Mouse (Mus musculus) right cerebral cortex, adult 18-20 months (tissue): ENCODE measurements at regions not wholly inside any gene's neighbourhood (a gene's known extent, or its start where the extent isn't known, plus 50 kb on each side); places are given as distances from the start of the nearest gene placed in this dataset.
A peak's percentile ranks its signal among the peaks of the same experiment; 100 is the strongest.

Experiments
- DNase-seq: peaks from one replicate; pipeline ENCODE4 v3.0.0; 2022; ENCODE audit warnings: mixed read lengths

DNA sequence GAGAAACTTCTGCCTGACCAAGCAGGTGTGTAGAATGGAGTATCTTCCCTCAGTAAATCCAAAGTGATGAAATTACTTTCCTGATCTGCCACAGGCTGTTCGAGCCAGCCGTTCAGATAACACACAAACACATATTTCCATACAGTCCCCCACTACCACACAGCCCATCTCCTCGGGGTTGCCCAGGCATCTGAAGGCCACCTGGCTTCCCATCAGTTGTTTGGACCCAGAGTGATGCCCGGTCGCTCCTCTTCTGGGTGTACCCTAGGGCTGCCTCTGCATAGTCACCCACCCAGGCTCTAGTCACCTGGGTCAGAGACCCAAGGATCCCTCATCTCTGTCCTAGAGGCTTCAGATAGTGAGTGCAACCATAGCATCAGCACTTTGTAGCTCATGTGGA is 107.9 kb downstream of the CK137956 start:
- no peak for DNase-seq

DNA sequence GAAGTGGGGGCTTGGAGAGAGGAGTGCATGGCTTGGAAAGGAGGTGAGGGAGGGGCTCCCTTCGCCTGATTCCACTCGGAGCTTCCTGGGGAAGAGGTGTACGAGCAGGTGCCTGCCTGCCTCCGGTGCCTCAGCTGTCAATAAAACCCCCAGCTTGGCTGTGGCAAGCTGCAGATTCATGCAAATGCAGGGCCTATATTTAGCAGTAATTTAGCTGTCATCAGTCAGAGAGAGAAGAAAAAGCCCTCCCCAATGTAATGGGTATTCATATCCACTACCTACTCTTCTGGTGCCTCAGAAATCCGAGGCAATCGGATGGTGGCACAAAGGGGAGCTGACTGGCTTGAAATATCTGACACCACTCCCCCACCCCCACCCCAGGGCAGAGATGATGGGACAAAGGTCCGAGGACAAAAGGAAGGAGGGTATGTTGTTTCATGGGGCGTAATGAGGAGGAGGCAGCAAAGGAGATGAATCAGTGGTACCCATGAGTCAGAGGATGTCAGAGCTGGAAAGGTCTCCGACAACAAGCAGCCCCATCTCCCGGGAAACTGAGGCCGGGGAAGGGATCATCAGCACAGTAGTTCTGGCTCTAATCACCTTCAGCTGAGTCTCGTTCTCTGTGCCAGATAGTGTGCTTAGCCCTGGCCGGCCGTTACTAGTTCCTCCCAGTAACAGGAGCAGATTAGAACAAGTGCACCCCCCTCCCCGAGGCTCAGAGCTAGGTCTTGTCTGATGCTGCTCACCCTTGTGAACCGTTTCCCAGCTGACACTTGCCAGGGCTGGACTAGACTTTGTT is 109.2 kb downstream of the CK137956 start:
- DNase-seq = peak; percentile 66

DNA sequence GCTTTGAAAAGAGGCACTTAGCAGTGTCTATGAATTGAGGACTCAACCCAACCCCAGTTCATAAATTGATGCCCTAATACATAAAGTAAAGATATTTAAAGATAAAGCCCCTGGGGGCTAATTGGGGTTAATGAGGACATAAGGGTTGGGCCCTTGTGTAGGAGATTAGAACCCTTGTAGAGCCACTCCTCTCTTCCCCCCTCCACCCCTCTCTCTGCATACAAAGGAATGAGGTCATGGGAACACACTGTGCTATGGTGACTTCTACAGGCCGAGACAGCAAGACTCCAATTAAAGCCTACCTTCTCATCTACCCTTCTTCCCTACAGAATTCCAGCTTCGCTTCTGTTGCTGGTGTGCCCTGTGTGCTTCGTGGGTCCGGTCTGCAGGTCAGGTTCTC is 110.5 kb downstream of the CK137956 start:
- no peak for DNase-seq

DNA sequence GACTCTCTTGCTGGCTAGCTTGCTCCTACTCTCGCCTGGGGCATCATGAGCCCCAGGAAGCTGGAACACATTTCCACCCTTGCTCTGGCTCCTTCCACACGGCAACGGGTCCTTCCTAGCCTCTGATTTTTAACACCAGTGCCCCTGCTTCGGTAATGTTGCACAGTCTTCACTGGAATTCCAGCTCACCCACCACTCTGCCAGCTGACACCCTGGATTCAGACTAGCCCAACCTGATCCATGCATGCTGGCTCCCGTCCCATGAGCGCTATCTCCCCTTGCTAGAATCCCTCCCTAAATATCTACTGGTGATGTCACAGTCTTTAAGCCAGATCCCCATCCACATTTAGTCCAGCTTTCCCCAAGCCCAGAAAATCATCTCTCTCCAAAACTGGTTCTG is 111.2 kb downstream of the CK137956 start:
- DNase-seq = no peak

DNA sequence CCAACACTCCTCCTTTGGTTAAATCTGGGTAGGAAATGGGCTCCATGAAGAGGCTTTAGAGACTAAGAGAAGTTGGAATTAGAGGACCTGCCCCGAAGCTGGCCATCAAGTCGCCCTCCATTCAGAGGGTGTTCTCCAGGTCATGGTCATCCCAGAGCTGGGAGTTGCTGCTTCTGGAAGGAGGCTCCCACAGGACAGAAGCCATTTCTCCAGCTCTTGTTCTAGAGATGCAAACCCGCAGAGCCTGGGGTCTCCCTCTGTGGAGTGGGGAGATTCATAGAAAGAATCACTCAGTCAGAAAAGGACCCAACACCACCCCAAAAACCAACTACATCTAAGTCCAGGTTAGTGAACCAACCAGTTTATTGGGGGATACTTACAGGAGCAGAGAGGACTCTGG is 112.2 kb downstream of the CK137956 start:
- no peak for DNase-seq

DNA sequence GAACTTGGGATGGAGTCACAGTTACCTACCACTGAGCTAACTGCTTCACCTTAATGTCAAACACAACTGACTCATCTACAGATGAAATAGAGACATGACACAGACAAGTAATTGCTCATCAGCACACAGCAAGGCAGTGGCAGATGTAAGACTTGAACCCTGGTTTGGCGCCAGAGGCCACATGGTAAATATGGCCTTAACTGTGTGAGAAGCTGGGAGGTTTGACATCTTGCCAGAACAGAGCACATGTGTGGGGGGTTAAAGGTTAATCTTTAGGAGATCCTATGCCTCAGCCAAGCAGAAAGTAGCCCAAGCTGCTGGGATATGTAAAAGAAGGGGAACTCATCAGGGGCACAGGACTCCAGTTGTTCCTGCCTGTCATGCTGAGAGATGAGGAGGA is 114.9 kb downstream of the CK137956 start:
- no peak for DNase-seq

DNA sequence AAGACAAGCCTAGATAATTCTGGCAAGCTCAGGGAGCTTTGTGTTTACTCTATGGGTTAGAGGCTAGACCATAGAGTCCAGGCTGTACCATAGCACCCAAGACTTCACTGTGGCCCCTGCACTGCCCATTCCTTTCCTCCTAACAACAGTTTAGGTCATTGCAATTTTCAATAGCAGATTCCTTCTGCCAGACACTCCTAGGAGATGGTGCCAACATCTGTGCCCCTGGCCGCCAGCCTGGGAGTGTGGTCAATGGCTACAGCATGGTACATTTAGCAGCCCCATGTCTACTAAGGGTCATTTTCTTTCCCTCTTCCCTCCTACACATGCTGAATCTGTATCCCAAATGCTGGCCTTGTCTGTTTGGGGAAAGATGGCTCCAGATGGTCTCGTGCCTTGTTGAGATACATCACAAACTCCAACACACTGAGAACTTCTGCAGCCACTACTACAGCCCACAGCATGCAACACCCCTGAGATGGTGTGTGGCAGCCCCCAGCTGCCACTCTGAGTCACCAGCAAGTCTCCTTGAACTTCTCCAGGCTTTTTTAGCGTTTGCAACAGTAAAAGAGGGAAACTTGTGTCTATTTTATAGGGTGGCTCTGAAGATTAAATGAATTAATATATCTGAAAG is 115.9 kb downstream of the CK137956 start:
- peak; percentile 59 for DNase-seq

DNA sequence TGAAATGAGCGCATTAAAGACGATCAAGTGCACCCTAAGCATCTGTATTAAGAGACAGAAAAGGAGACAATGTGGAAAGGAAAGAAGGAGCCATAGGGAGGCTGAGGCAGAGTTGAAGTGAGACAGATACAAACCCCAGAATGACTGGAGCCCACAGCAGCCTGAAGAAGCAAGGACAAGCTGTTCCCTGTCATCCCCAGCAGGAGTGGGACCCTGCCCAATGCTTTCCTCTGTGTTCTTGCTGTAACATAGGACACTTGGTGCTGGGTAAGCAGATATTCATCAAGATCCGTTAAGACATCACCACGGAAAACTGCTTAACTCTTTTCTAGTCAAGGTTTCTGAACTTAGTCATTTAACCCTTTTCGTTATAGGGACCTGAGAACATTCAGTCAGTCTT is 121.4 kb downstream of the CK137956 start:
- no peak for DNase-seq

DNA sequence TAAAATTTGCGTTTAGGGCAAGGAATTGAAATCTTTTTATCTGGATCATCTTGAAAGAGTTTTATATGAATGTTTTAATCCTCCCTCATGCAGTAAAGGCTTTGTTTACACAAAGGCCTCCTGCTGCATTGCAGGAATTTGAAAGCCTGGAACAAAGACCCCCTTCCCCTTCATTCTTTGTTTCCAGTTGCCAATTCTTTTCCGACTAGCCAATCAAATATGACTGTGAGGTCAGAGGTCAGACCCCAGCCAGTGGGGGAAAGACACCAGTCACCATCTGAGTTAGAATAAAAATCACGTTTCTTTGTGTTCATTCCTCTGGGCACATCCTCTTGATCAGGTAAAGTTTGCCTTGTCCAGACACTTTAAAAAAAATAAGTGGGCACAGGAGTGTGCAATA is 124.4 kb downstream of the CK137956 start:
- no peak for DNase-seq

DNA sequence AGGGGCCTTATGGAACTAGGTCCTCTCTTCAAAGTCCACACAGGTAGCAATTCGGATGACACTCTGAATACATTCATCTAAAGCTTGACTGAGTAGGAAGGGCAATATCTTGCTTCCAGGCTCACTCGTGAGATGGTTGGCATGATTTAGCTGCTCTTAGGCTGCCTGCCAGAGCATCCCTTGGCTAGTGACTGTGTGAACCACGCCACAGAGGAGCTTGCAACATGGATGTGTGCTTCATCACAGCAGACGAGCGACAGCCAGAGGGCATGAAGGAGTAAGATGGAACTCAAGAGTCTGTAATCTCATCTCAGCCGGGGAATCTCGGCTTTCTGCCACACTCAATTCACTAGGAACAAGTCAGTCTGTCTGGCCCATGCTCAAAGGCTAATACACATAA is 127.3 kb downstream of the CK137956 start:
- DNase-seq = no peak

DNA sequence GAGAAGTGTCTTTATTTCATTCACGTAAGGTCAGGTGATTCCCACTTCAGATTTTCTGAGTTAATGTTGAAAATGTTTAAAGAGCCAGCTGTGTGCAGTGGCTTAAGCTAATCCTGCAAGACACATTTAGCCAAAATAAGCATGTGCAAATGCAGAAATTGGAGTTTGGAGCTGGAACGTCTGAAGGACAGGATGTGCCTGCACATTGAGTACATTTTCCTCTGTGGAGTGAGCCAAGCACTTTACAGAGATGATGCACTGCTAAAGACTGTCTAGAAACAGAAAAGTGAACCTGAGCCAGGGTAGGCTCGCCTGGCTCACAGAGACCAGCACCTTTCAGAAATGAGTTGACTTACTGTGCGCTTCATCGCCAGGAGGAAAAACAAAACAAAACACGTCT is 137.1 kb downstream of the CK137956 start:
- peak; percentile 70 for DNase-seq

DNA sequence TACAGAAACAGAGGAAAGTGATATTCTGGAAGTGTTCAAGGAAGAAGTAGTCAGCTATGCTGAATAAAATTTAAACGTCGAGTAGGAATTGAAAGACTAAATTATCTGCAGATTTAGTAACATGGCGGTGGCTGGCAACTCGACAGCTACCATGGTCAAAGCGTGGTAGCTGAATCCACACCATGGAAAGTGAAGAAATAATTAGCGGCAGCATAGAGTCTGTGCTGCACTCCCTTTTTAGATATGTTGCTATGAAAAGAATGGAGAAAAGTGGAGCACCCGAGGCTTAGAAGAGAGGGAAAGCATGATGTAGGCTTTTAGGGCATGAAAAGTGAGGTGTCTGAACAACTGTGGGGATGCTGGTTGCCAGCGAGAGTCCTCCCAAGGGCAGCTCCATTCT is 143.8 kb downstream of the CK137956 start:
- DNase-seq = no peak

DNA sequence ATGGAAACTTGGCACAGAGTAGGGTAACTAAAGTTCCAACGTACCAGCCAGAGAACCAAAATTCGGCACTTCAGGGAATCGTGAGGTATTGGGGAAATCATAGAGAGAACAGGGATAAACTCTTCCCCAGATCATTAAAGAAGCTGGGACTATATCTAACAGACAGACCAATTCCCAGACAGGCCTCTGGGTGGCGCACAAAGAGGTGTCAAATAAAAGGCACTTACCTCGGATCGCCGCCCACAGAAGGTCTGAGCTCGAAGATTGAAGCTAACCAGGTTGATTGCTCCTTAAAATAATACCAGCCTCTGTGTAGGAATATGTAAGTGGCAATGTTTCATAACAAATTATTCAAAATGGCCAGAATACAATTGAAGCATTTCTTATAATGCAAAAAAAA is 151.2 kb downstream of the CK137956 start:
- DNase-seq = no peak

DNA sequence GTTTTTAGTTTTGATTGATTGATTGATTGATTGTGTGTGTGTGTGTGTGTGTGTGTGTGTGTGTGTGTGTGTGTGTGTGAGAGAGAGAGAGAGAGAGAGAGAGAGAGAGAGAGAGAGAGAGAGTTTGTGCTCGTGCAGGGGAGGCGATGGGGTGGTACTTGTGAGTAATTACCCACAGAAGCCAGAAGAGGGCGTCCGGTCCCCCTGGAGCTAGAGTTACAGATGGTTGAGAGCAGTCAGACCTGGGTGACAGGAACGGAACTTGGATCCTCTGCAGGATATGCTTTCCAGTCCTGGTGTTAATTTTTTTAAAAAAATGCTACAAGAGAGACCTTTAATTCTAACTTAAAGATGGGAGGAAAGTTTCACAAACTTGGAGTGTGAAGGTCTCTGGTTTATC is 151.7 kb downstream of the CK137956 start:
- DNase-seq = no peak

DNA sequence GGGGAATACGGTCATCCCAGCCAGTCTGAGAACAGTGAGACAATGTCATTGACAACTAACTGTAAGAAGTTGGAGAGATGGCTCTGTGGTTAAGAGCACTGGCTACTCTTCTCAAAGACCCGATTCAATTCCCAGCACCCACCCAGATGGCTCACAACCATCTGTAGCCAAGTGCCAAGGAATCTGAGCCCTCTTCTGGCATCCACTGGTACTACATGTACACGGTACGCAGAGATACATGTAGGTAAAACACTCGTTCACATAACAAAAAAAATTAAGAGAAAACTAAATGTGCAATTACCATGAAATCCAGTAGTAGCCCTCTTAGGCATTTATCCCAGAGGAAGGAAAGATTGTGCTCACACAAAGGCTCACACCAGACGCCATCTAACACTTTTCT is 156.1 kb downstream of the CK137956 start:
- DNase-seq = no peak

DNA sequence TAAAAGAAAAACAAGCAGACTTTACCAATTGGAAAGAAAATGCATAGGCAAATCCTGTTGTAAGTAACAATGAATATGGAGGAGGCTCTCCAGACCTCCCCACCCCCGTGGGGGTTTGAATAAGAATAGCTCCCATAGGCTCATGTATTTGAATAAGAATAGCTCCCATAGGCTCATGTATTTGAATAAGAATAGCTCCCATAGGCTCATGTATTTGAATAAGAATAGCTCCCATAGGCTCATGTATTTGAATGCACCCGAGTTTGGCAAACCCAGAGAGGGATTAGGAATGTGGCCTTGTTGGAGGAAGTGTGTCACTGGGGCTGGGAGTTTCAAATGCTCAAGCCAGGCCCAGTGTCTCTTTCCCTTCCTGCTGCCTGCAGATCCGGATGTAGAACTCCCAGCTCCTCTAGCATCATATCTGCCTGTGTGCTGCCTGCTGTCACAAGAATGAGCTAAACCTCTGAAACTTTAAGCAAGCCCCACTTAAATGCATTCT is 158.7 kb downstream of the CK137956 start:
- DNase-seq = no peak

DNA sequence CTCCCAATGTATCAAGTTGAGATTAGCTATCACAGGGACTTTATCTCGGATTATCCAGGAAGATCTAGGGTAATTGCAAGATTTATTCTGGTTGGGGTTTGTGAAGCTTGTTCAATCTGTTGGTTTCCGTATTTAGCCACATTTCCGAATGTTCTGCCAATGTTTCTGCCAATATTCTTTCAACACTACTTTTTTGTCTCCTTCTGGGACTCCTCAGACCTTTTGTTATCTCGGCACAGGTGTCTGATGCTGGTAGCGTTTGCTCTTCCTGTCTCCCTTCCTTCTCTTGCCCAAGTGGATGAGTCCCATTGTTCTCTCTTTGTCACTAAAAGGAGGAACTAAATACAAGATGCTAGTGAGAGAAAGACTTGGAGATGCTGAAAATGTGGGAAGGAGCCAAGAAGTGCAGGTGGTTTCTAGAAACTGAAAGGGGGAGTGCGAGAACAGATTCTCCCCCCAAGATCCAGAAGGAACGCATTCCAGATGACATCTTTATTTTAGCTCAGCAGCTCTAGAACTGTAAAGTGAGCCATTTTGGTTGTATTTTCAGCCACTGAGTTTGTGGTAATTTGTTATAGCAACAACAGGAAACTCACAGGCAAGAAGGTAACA is 159.7 kb downstream of the CK137956 start:
- no peak for DNase-seq

DNA sequence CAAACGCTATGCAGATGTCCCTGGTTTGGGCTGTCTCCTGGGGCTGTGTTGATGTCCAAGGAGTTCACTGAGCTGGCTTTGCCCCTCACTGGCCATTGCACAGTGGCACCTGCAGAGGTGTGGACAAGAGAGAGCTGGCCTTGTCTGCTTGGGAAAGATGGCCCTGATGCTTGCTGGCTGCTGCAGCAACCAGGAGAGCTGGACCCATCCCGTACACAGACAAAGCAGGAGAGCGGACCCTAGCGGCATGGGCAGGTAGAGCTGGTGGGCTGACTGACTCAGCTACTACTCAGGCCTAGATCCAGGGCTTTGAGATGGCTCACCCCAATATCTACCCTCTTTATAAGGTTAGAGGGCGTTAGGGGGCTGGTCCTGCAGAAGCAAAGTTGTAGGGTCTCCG is 161.7 kb downstream of the CK137956 start:
- DNase-seq = no peak

DNA sequence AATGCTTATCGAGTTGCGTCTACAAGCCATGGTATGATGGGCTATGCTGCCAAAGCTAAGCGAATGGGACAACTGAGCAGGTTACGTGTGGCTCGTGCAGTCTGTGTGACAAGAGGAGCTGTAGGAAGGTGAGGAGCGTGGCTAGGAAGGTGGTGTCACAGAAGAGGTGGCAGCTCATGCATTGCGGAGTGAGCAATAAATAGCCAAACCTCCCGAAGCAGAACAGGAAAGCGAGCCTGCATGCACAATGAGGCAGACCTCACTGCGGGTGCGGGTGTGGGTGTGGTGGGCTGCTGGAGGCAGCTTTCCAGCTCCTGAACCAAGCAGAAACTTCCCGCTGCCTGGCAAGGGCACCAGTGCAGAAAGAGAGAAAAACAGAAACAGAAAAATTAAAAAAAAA is 181.5 kb downstream of the CK137956 start:
- peak; percentile 52 for DNase-seq

DNA sequence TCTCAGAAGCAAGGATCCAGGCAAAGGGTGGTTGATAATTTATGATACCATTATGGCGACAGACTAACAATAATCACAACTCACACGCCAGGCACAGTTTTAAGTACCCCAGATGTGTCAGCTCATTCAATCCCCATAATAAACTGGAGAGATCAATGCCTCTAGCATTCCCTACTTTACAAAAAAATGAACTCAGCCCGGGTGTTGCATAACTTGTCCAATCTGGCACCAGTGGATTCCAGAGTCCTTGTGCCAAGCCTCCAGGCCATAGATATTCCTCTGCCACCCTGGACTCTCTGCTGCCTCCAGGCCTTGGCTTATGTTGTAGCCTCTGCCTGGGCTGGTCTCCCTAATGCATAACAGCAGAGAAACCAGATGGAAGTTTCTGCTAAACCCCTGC is 185.0 kb downstream of the CK137956 start:
- DNase-seq = no peak

DNA sequence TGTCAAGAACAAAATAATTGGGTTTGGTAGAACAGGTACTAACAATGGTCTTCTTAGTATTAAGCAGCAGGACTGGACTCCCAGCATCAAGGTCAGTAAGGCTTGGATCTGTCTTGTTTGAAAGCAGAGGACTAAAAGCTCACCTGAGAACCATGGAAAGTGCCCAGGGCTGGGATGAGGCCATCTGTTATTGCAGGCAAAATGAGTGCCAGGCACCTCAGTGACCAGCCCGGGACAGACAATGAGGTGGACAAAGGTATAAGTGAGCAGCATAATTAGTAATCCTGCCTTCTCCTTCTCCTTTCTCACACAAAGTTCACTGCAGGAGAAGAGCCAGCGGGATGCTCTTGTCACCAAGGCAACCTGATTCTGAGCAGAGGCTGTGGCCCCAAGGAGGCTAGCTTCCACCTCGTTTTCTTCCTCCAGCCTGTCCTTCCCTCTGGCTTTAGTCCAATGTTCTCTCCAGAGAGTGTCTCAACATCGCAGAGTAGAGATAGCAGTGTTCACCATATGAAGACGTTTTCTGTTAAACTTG is 198.7 kb downstream of the CK137956 start:
- DNase-seq = no peak

DNA sequence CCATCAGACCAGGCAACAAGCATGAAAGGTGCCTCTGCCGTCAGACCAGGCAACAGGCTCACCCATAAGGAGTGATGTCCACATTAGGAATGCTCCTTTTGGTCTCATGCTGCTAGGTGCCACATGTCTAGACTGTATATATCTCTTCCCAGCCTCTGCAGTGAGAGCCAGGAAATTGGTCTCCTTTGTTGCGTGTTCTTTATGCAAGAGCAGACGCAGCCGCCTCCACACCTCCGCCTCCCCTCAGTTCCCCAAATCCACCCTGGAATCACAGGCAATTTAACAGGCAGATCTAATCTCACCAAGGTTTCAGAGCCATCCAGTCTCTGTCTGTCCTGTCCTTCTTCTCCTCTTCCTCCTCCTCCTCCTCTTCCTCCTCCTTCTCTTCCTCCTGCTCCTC is 207.0 kb downstream of the CK137956 start:
- peak; percentile 80 for DNase-seq

DNA sequence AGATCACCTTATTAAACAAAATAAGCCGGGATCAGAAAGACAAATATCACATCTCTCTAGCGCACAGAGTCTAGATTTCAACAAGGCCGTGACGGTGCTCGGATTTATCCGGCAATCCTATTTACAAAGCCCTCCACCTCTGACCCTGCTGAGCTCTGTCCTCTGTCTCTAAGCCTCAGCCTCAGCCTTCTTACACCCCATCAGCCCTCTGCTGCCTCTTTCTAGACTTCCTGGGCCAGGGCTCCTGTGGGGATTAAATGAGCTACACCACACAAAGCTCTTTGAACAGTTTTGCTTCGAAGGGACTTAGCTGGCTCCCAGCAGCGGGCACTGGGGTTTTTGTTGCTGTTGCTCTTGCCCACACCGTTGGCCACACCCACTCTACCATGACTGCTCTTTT is 211.8 kb downstream of the CK137956 start:
- no peak for DNase-seq

DNA sequence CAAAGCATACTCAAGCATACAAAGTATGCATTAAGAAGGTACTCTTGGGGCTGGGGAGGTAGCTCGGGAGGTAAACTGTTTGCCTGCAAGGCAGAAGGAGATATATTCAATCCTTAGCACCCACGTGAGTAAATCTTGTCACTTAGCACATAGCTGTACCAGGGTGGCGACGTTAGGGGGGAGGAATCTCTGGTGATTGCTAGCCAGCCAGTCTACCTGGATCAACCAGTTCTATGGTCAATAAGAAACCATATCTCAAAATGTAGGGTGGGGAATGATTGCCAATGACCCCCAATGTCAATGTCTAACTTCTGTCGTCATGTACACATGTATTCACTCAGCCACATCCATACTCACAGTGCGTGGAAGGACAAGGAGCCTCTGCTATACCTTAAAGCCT is 214.5 kb downstream of the CK137956 start:
- no peak for DNase-seq
